In genomic region chr4:137994562-137995336, GRCm38 (mm10) we compare ENCODE assay signal across 8 mouse cellular contexts. TPM values are rescaled to one million over a fixed set of nuclear protein-coding genes. Genes with fewer than 3 reads are reported as not detected.
DNase-seq lines count a peak whose midpoint lies in the region; ATAC-seq and TF ChIP-seq lines count a peak whose summit lies in the region.

No protein-coding gene starts in this region.

- peaks cover 25% of the 10 kb centered on the region for H3K4me1 ChIP-seq in heart, embryonic 11.5 days (ENCODE audit: control insufficient read depth, insufficient read depth, low read length)
- peaks cover 7 to 15% of the 10 kb centered on the region in 2 experiments for H3K4me1 ChIP-seq in liver, embryonic 14.5 days (replicated peaks; ENCODE audit: control insufficient read depth in 2 of 2, insufficient read depth in 2 of 2, low read length in 1 of 2)
- H3K4me1 ChIP-seq in small intestine, adult 2 months (ENCODE audit: control insufficient read depth, insufficient read depth, insufficient read length, low read length) = peaks cover 12% of the 10 kb centered on the region; the same call in 1 of the 2 replicates

- H3K4me2 ChIP-seq in heart, embryonic 11.5 days = peak overlapping the region; percentile 92
- H3K4me2 ChIP-seq in liver, embryonic 14.5 days (ENCODE audit: low read depth) = peak overlapping the region; percentile 84

- 0 out of 2 replicates have a peak overlapping the region, but pooled peaks have one; percentile 95 for H3K27ac ChIP-seq in heart, embryonic 11.5 days (ENCODE audit: low read depth, low read length)
- no peak overlapping the region for H3K27ac ChIP-seq in liver, embryonic 14.5 days
- peak overlapping the region; percentile 69 for H3K27ac ChIP-seq in small intestine, adult 2 months (ENCODE audit: insufficient read depth, low read depth, low read length)

- intact Hi-C loops in left cerebral cortex, postnatal 25 days (cut with DNase I) = loop anchor here (10.0 kb wide), 1 partner anchor 110 kb away; no protein-coding TSS in a partner anchor

- WGBS in heart, embryonic 11.5 days (ENCODE audit: insufficient replicate concordance) = 44% methylated on average over 12 of the region's 12 CpGs
- WGBS in liver, embryonic 14.5 days (ENCODE audit: insufficient replicate concordance) = 31% methylated on average over 12 of the region's 12 CpGs
- WGBS in small intestine, adult 2 months = 37% methylated on average over 12 of the region's 12 CpGs

- peak overlapping the region; percentile 89 for H3K4me3 ChIP-seq in heart, embryonic 11.5 days (ENCODE audit: low read depth, low read length)
- peak overlapping the region; percentile 69 to 79 for H3K4me3 ChIP-seq in liver, embryonic 14.5 days (ENCODE audit: insufficient read depth in 1 of 2, low read depth in 2 of 2, low read length in 2 of 2)
- H3K4me3 ChIP-seq in small intestine, adult 2 months (ENCODE audit: low read depth, low read length) = peak overlapping the region; percentile 88

- H3K9me3 ChIP-seq in heart, embryonic 11.5 days (replicated peaks; ENCODE audit: control insufficient read depth, low read length) = no peaks in the 10 kb centered on the region
- no peaks in the 10 kb centered on the region for H3K9me3 ChIP-seq in liver, embryonic 14.5 days (ENCODE audit: control insufficient read depth, low read length)

- peak overlapping the region; percentile 97 for H3K9ac ChIP-seq in heart, embryonic 11.5 days (ENCODE audit: low read depth, low read length)
- peak overlapping the region; percentile 82 for H3K9ac ChIP-seq in liver, embryonic 14.5 days (replicated peaks)

- H3K36me3 ChIP-seq in heart, embryonic 11.5 days (ENCODE audit: control insufficient read depth, insufficient read depth, low read length) = peaks cover 21% of the 10 kb centered on the region
- H3K36me3 ChIP-seq in liver, embryonic 14.5 days (replicated peaks; ENCODE audit: control insufficient read depth, insufficient read depth, low read depth) = peaks cover 8% of the 10 kb centered on the region
- peaks cover 8% of the 10 kb centered on the region for H3K36me3 ChIP-seq in small intestine, adult 2 months (ENCODE audit: control insufficient read depth, insufficient read depth, low read length)

- ATAC-seq in CD4-positive, CD25-positive, alpha-beta regulatory T cell, adult 4 months = peak; percentile 17
- ATAC-seq in heart, embryonic 11.5 days (replicated peaks; ENCODE audit: insufficient number of reproducible peaks, low FRiP score, low TSS enrichment) = no peak
- no peak for ATAC-seq in liver, embryonic 14.5 days (ENCODE audit: insufficient read depth)

- no peak for TF ChIP-seq EP300 in liver, embryonic 14.5 days (IDR thresholded peaks at IDR 0.05; ENCODE audit: low read depth)

- no peaks in the 10 kb centered on the region for H3K27me3 ChIP-seq in heart, embryonic 11.5 days (ENCODE audit: control insufficient read depth, insufficient read depth, low read length)
- H3K27me3 ChIP-seq in liver, embryonic 14.5 days (ENCODE audit: control insufficient read depth, insufficient read depth, low read length) = peaks cover 7% of the 10 kb centered on the region
- H3K27me3 ChIP-seq in small intestine, adult 2 months (ENCODE audit: control insufficient read depth, insufficient read depth, low read length) = no peaks in the 10 kb centered on the region

- TF ChIP-seq CTCF in liver, embryonic 14.5 days (IDR thresholded peaks at IDR 0.05; ENCODE audit: low read depth) = no peak
- no peak for TF ChIP-seq CTCF in small intestine, adult 2 months (IDR thresholded peaks at IDR 0.05; ENCODE audit: extremely low read depth, insufficient read length, insufficient replicate concordance, low read depth, low read length)

- DNase-seq in B cell, adult 2 months = peak; percentile 39 to 54
- no peak for DNase-seq in liver, embryonic 14.5 days (ENCODE audit: low read depth in 3 of 3, low spot score in 3 of 3)
- no peak for DNase-seq in cerebellum, adult 8-10 months
- no peak for DNase-seq in left cerebral cortex, postnatal 25 days (ENCODE audit: low spot score in 2 of 2)
- DNase-seq in kidney, postnatal 10 days = no peak

- no peak for TF ChIP-seq POLR2A in small intestine, adult 2 months (IDR thresholded peaks at IDR 0.05; ENCODE audit: low read depth, low read length)

RNA-seq across cellular contexts. Expression of gene Eif4g3, which starts 1.9 kb away (rescaled TPM):
- polyA plus RNA-seq in CD4-positive, CD25-positive, alpha-beta regulatory T cell, adult 4 months (2017; shearing (Covaris generic)) = 10 to 100 TPM; 42.5 to 49.0 TPM
- 30.5 and 33.6 TPM in 2 replicates for polyA plus RNA-seq in heart, embryonic 11.5 days (2014; fragmentation: Nextera tagmentation; extraction: Ambion mirVana)
- polyA plus RNA-seq in liver, embryonic 14.5 days (2012; rRNA removed) = 9.2 and 15.6 TPM in 2 replicates
- polyA plus RNA-seq in liver, embryonic 14.5 days (2014; fragmentation: Nextera tagmentation; extraction: Ambion mirVana) = 5.2 and 5.6 TPM in 2 replicates
- polyA plus RNA-seq in small intestine, adult 2 months (2012; rRNA removed) = 14.7 and 19.4 TPM in 2 replicates
- total RNA-seq in left cerebral cortex, postnatal 25 days (2021) = 100 to 1,000 TPM; 164 to 178 TPM

Comparison
In these comparisons a context has a peak if more than half of its experiments do, and no peak if none do; other contexts are left out.
1. DNase-seq: peak in B cell, adult 2 months (2 of 2); none in liver, embryonic 14.5 days (0 of 3), cerebellum, adult 8-10 months (single experiment), left cerebral cortex, postnatal 25 days (0 of 2) and kidney, postnatal 10 days (single experiment).
2. Peak in every context shown above with its lines, with median percentiles within 50 percentile points of each other: H3K4me3 ChIP-seq.